In genomic region chr6:34988081-34988761, GRCm38 (mm10) we compare ENCODE assay signal across 8 mouse cellular contexts. TPM values are rescaled to one million over a fixed set of nuclear protein-coding genes. Genes with fewer than 3 reads are reported as not detected.
DNase-seq lines count a peak whose midpoint lies in the region; ATAC-seq and TF ChIP-seq lines count a peak whose summit lies in the region.

Gene Slc23a4, minus strand, starts transcription at chr6:34988404.

- H3K9me3 ChIP-seq in lung, postnatal 0 days (ENCODE audit: low read length), result no peaks in the 10 kb centered on the region
- H3K9me3 ChIP-seq in hindbrain, embryonic 10.5 days, result no peaks in the 10 kb centered on the region
- no peaks in the 10 kb centered on the region for H3K9me3 ChIP-seq in megakaryocyte, embryonic 14.5 days

- H3K4me2 ChIP-seq in lung, postnatal 0 days (replicated peaks; ENCODE audit: low read depth, low read length), result peak within 1 kb of the TSS; percentile 31

- DNase-seq in lung, postnatal 0 days (ENCODE audit: low spot score), result peak; percentile 29
- no peak for DNase-seq in lung, adult 18-20 months
- DNase-seq in hindbrain, embryonic 10.5 days (ENCODE audit: low spot score), result peak; percentile 49
- DNase-seq in testis, postnatal 14 days (ENCODE audit: low spot score), result peak; percentile 46
- no peak for DNase-seq in right cerebral cortex, postnatal 10 days (ENCODE audit: low spot score in 2 of 2)
- DNase-seq in right cerebral cortex, postnatal 25 days, result no peak
- DNase-seq in spleen, postnatal 36 days (ENCODE audit: low spot score in 2 of 2), result no peak

- 0 out of 2 replicates have a peak, but pooled peaks have one; percentile 2 for TF ChIP-seq CTCF in lung, postnatal 0 days (IDR thresholded peaks at IDR 0.05)

- peaks cover 8% of the 10 kb centered on the region; the same call in 1 of the 2 replicates for H3K4me1 ChIP-seq in lung, postnatal 0 days (ENCODE audit: insufficient read depth, low read depth, low read length)
- peaks cover 25% of the 10 kb centered on the region for H3K4me1 ChIP-seq in hindbrain, embryonic 10.5 days (replicated peaks)
- peaks cover 15% of the 10 kb centered on the region for H3K4me1 ChIP-seq in megakaryocyte, embryonic 14.5 days

- H3K27me3 ChIP-seq in lung, postnatal 0 days (replicated peaks; ENCODE audit: insufficient read depth, low read length), result no peaks in the 10 kb centered on the region
- H3K27me3 ChIP-seq in hindbrain, embryonic 10.5 days (ENCODE audit: insufficient read depth, poor library complexity, severe bottlenecking), result peaks cover 16% of the 10 kb centered on the region
- peaks cover 48% of the 10 kb centered on the region for H3K27me3 ChIP-seq in megakaryocyte, embryonic 14.5 days (replicated peaks)

- H3K9ac ChIP-seq in lung, postnatal 0 days (replicated peaks; ENCODE audit: low read depth), result no peak within 1 kb of the TSS

- H3K36me3 ChIP-seq in lung, postnatal 0 days (ENCODE audit: insufficient read depth, low read length), result no peaks in the 10 kb centered on the region
- no peaks in the 10 kb centered on the region for H3K36me3 ChIP-seq in hindbrain, embryonic 10.5 days
- no peaks in the 10 kb centered on the region for H3K36me3 ChIP-seq in megakaryocyte, embryonic 14.5 days (replicated peaks; ENCODE audit: low read length)

- TF ChIP-seq EP300 in lung, postnatal 0 days (IDR thresholded peaks at IDR 0.05), result no peak

- ATAC-seq in lung, postnatal 0 days, result peak; percentile 23; the same call in 1 of the 2 replicates

- 6% methylated on average over 20 of the region's 20 CpGs for WGBS in lung, postnatal 0 days
- WGBS in hindbrain, embryonic 10.5 days, result 9% methylated on average over 20 of the region's 20 CpGs

- no peak within 1 kb of the TSS for H3K27ac ChIP-seq in lung, postnatal 0 days (ENCODE audit: low read length)
- H3K27ac ChIP-seq in hindbrain, embryonic 10.5 days, result peak within 1 kb of the TSS; percentile 46; the same call in 1 of the 2 replicates

- no peak within 1 kb of the TSS for H3K4me3 ChIP-seq in lung, postnatal 0 days (ENCODE audit: low read depth, low read length)
- H3K4me3 ChIP-seq in hindbrain, embryonic 10.5 days, result peak within 1 kb of the TSS; percentile 14
- peak within 1 kb of the TSS; percentile 80 for H3K4me3 ChIP-seq in megakaryocyte, embryonic 14.5 days (replicated peaks)

RNA-seq across cellular contexts. Expression of gene Slc23a4, which starts in this region (rescaled TPM):
- polyA plus RNA-seq in lung, postnatal 0 days (2015; fragmentation: Nextera tagmentation; extraction: Ambion mirVana), result 0.43 and 0.52 TPM in 2 replicates
- polyA plus RNA-seq in hindbrain, embryonic 10.5 days (2016; fragmentation: Nextera tagmentation; extraction: Ambion mirVana), result 0.29 and 0.37 TPM in 2 replicates
- 0.40 TPM in 1 of 2 replicates, not detected in the other for polyA plus RNA-seq in megakaryocyte, embryonic 14.5 days (2012; ENCODE audit: insufficient read depth, low replicate concordance)

Comparison
In these comparisons a context has a peak if more than half of its experiments do, and no peak if none do; other contexts are left out.
1. Peak in DNase-seq, ATAC-seq and H3K4me2 ChIP-seq in lung, postnatal 0 days; RNA of the gene not detected or under 1 TPM.
2. Peak in DNase-seq, H3K4me3 ChIP-seq and H3K27ac ChIP-seq in hindbrain, embryonic 10.5 days; RNA of the gene not detected or under 1 TPM.